Mouse (Mus musculus) forebrain, postnatal 0 days (tissue): ENCODE measurements at regions not wholly inside any gene's neighbourhood (a gene's known extent, or its start where the extent isn't known, plus 50 kb on each side); places are given as distances from the start of the nearest gene placed in this dataset.

Source experiments
- ATAC-seq: fragments of 200-750 bp; cut with Nextera tagmentation; 2 replicates; pipeline ENCODE4 v1.8.0; 2017; ENCODE audit warnings: mild to moderate bottlenecking, moderate library complexity
- DNase-seq: peaks from one replicate; pipeline ENCODE4 v3.0.0-alpha.2; 2015
- H3K27ac ChIP-seq: fragments of 300-500 bp; sonication (generic); 2 replicates; pipeline ENCODE4 v1.5.1; 2014; ENCODE audit warnings: low read depth, mild to moderate bottlenecking, antibody characterized with exemption, low read length, moderate library complexity, mixed read lengths
- H3K27me3 ChIP-seq: fragments of 300-500 bp; sonication (generic); 2 replicates; pipeline ENCODE4 v1.6.1; 2014; ENCODE audit warnings: mild to moderate bottlenecking, low read length, mixed read lengths; ENCODE audit not compliant: insufficient read depth
- H3K36me3 ChIP-seq: fragments of 300-500 bp; sonication (generic); 2 replicates; pipeline ENCODE4 v1.6.1; 2014; ENCODE audit warnings: mild to moderate bottlenecking, moderate library complexity; ENCODE audit not compliant: insufficient read depth
- H3K4me1 ChIP-seq: fragments of 300-500 bp; sonication (generic); 2 replicates; pipeline ENCODE4 v1.6.1; 2014; ENCODE audit warnings: antibody characterized with exemption; ENCODE audit not compliant: insufficient read depth
- H3K4me2 ChIP-seq: fragments of 300-500 bp; sonication (generic); 2 replicates; pipeline ENCODE4 v1.6.1; 2014; ENCODE audit warnings: low read depth, mild to moderate bottlenecking, moderate library complexity
- H3K4me3 ChIP-seq: fragments of 300-500 bp; sonication (generic); 2 replicates; pipeline ENCODE4 v1.5.1; 2014; ENCODE audit warnings: low read depth, low read length, mixed read lengths
- H3K9ac ChIP-seq: fragments of 300-500 bp; sonication (generic); 2 replicates; pipeline ENCODE4 v1.6.1; 2014; ENCODE audit warnings: mild to moderate bottlenecking
- H3K9me3 ChIP-seq: fragments of 300-500 bp; sonication (generic); 2 replicates; pipeline ENCODE4 v1.6.1; 2016; ENCODE audit warnings: low read length
- CTCF ChIP-seq: sonication (generic); IDR thresholded peaks from 2 replicates; pipeline ENCODE4 v1.5.1; 2016; ENCODE audit warnings: antibody characterized with exemption, control low read depth, low read depth
- WGBS: fragments of 180-500 bp; shearing (Covaris S2); extraction: QIAGEN DNeasy Blood & Tissue Kit; methylation state at CpG from one replicate; pipeline ENCODE4 v1.1.7; 2014; 5-methylcytosine and 5-hydroxymethylcytosine counted together

GRCm38 (mm10) chr14:68935303-68935662 lies 358.8 kb downstream of the Synb start:
- Histone ChIP-seq H3K4me2 (no peak overlapping the region), H3K27ac (peak overlapping the region; percentile 73; the same call in 1 of the 2 replicates), H3K9me3 (no peaks in the 10 kb centered on the region), H3K4me1 (peaks cover 18% of the 10 kb centered on the region), H3K9ac (no peak overlapping the region), H3K4me3 (no peak overlapping the region), H3K36me3 (no peaks in the 10 kb centered on the region), H3K27me3 (no peaks in the 10 kb centered on the region)
- DNase-seq (no peak), ATAC-seq (no peak)
- 70% methylated on average over 6 of the region's 6 CpGs for WGBS
- no peak for TF ChIP-seq CTCF

- Histone ChIP-seq H3K4me1 (peaks cover 18% of the 10 kb centered on the region), H3K9ac (no peak overlapping the region), H3K4me2 (no peak overlapping the region; the same call in 1 of the 2 replicates), H3K9me3 (no peaks in the 10 kb centered on the region), H3K4me3 (no peak overlapping the region), H3K36me3 (no peaks in the 10 kb centered on the region), H3K27me3 (no peaks in the 10 kb centered on the region), H3K27ac (peak overlapping the region; percentile 73)
- WGBS = 10% methylated on average over 12 of the region's 12 CpGs
- peak; percentile 91 for ATAC-seq
- no peak for TF ChIP-seq CTCF
- DNase-seq = peak; percentile 76
Measured at GRCm38 (mm10) chr14:68934611-68935302, 359.3 kb downstream of the Synb start.

- Histone ChIP-seq H3K9ac (no peak overlapping the region), H3K4me1 (peaks cover 6% of the 10 kb centered on the region; the same call in 1 of the 2 replicates), H3K36me3 (no peaks in the 10 kb centered on the region), H3K27me3 (no peaks in the 10 kb centered on the region), H3K27ac (no peak overlapping the region), H3K4me3 (no peak overlapping the region), H3K9me3 (no peaks in the 10 kb centered on the region), H3K4me2 (no peak overlapping the region)
- DNase-seq (no peak), ATAC-seq (no peak)
- 84% methylated on average over 4 of the region's 4 CpGs for WGBS
- TF ChIP-seq CTCF = no peak
Measured at GRCm38 (mm10) chr14:68927814-68928213, 366.3 kb downstream of the Synb start.

DNA sequence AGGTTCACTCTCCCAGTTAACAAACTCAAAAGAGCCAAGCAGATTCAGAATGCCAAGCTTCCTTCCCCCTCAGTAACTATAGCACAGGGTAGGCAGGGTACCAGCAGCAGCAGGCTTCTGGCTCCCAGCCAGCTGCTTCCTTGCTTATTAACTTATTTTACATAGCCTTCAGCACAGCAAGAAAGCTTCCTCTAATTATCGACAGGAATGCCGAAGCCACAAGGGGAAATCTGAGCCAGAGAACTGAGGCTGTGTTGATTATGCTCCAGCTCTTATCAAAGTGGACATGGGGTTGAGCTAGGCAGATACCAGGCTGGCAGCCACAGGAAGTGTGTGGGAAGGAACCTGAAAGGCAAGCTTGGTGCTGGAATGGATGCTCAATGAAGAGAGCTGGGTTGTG lies 371.0 kb downstream of the Synb start:
- TF ChIP-seq CTCF = no peak
- Histone ChIP-seq H3K4me2 (0 out of 2 replicates have a peak overlapping the region, but pooled peaks have one; percentile 9), H3K27ac (peak overlapping the region; percentile 54), H3K4me1 (peaks cover 10% of the 10 kb centered on the region; the same call in 1 of the 2 replicates), H3K27me3 (no peaks in the 10 kb centered on the region), H3K36me3 (no peaks in the 10 kb centered on the region), H3K9ac (no peak overlapping the region), H3K4me3 (no peak overlapping the region), H3K9me3 (no peaks in the 10 kb centered on the region)
- WGBS = 0% methylated on average over 2 of the region's 2 CpGs
- peak; percentile 93 for ATAC-seq
- peak; percentile 85 for DNase-seq

- TF ChIP-seq CTCF = no peak
- H3K9me3 ChIP-seq = no peaks in the 10 kb centered on the region
Measured at GRCm38 (mm10) chr14:68922035-68922434, 372.1 kb downstream of the Synb start.

DNA sequence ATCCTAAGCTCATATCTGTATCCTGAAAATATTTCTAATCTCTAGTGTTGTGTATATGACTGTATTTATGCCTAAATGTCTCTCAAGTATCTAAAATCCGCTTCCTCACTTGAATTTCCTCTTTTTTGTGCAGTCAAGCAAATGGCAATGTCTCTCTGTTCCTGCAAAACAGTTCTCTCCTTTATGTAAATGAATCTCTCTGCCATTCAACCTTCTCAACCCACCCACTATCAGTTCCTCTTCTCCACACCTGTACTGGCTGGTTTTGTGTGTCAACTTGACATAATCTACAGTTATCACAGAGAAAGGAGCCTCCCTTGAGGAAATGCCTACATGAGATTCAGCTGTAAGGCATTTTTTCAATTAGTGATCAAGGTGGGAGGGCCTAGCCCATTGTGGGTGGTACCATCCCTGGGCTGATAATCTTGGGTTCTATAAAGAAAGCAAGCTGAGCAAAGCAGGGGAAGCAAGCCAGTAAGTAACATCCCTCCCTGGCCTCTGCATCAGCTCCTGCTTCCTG lies 375.5 kb downstream of the Synb start:
- H3K4me2 ChIP-seq = no peak overlapping the region
- TF ChIP-seq CTCF = no peak
- 83% methylated on average over 1 of the region's 1 CpGs for WGBS

More at GRCm38 (mm10) chr14:68922035-68922434, 372.1 kb downstream of the Synb start:
- Histone ChIP-seq H3K9ac (no peak overlapping the region), H3K36me3 (no peaks in the 10 kb centered on the region), H3K27ac (no peak overlapping the region), H3K27me3 (no peaks in the 10 kb centered on the region), H3K4me3 (no peak overlapping the region), H3K4me1 (peaks cover 10% of the 10 kb centered on the region; the same call in 1 of the 2 replicates), H3K4me2 (no peak overlapping the region)
- 41% methylated on average over 2 of the region's 2 CpGs for WGBS
- ATAC-seq (no peak), DNase-seq (no peak)

GRCm38 (mm10) chr14:68899921-68900320 lies 394.2 kb downstream of the Synb start:
- 79% methylated on average over 3 of the region's 3 CpGs for WGBS
- no peak overlapping the region for H3K27ac ChIP-seq
- ATAC-seq = no peak

More for the DNA sequence above, 375.5 kb downstream of the Synb start:
- Histone ChIP-seq H3K4me3 (no peak overlapping the region), H3K27ac (no peak overlapping the region), H3K4me1 (peaks cover 10% of the 10 kb centered on the region; the same call in 1 of the 2 replicates), H3K36me3 (no peaks in the 10 kb centered on the region), H3K27me3 (no peaks in the 10 kb centered on the region), H3K9me3 (no peaks in the 10 kb centered on the region), H3K9ac (no peak overlapping the region)
- ATAC-seq (no peak), DNase-seq (no peak)

More at GRCm38 (mm10) chr14:68899921-68900320, 394.2 kb downstream of the Synb start:
- Histone ChIP-seq H3K9ac (no peak overlapping the region), H3K27me3 (no peaks in the 10 kb centered on the region), H3K4me2 (no peak overlapping the region), H3K4me1 (no peaks in the 10 kb centered on the region), H3K9me3 (no peaks in the 10 kb centered on the region), H3K36me3 (no peaks in the 10 kb centered on the region), H3K4me3 (no peak overlapping the region)
- no peak for TF ChIP-seq CTCF
- no peak for DNase-seq
